ENCODE assay signal across 9 mouse cellular contexts in the genomic region with DNA sequence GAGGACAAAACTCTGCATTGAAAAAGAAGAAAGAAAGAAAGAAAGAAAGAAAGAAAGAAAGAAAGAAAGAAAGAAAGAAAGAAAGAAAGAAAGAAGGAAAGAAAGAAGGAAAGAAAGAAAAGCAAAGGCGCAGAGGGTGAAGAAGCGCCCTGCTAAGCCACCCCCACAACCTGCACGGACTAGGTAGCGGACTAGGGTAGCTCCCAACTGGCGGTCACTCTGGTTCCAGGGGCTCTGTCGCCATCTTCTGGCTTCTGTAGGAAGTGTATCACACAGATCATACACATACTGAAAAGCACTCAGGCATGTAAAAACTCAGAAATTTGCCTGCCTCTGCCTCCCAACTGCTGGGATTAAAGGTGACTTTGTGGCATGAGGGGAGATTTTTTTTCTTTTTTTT. TPM values are rescaled to one million over a fixed set of nuclear protein-coding genes. Genes with fewer than 3 reads are reported as not detected.
DNase-seq lines count a peak whose midpoint lies in the region; ATAC-seq and TF ChIP-seq lines count a peak whose summit lies in the region.
"Had no signal": no experiment of that assay in that cellular context is flagged by ENCODE, and none has a peak within 500 bp of the region (broad histone marks: within the 10 kb centered on the region; RNA-seq: fewer than 3 reads in every experiment).

No protein-coding gene starts in this region.

- TF ChIP-seq EP300 in stomach, postnatal 0 days (optimal IDR thresholded peaks at IDR 0.05): no peak

- no peaks in the 10 kb centered on the region for H3K9me3 ChIP-seq in lung, embryonic 14.5 days (ENCODE audit: low read depth, low read length)
- no peaks in the 10 kb centered on the region for H3K9me3 ChIP-seq in stomach, postnatal 0 days (ENCODE audit: control insufficient read depth, low read length)
- H3K9me3 ChIP-seq: heart, embryonic 15.5 days had no signal

- peaks cover under 1% of the 10 kb centered on the region for H3K36me3 ChIP-seq in lung, embryonic 14.5 days (ENCODE audit: insufficient read depth)
- H3K36me3 ChIP-seq in stomach, postnatal 0 days (ENCODE audit: control insufficient read depth, insufficient read depth, low read length): no peaks in the 10 kb centered on the region
- H3K36me3 ChIP-seq: heart, embryonic 15.5 days had no signal

- H3K27ac ChIP-seq in lung, embryonic 14.5 days (ENCODE audit: low read depth): no peak overlapping the region
- H3K27ac ChIP-seq in stomach, postnatal 0 days (replicated peaks): no peak overlapping the region
- H3K27ac ChIP-seq: heart, embryonic 15.5 days had no signal

- WGBS in lung, embryonic 14.5 days: 14% methylated on average over 6 of the region's 6 CpGs
- WGBS in stomach, postnatal 0 days: 26% methylated on average over 6 of the region's 6 CpGs

- H3K9ac ChIP-seq in lung, embryonic 14.5 days: no peak overlapping the region
- no peak overlapping the region for H3K9ac ChIP-seq in stomach, postnatal 0 days (ENCODE audit: low read length)
- H3K9ac ChIP-seq: heart, embryonic 15.5 days had no signal

- peak; percentile 72 for TF ChIP-seq CTCF in lung, embryonic 14.5 days (IDR thresholded peaks at IDR 0.05; ENCODE audit: low read depth)
- TF ChIP-seq CTCF in stomach, postnatal 0 days (IDR thresholded peaks at IDR 0.05; ENCODE audit: low read depth): peak; percentile 83

- no peak for ATAC-seq in lung, embryonic 14.5 days (ENCODE audit: insufficient read depth)
- peak; percentile 69 for ATAC-seq in stomach, postnatal 0 days (ENCODE audit: low FRiP score, low TSS enrichment)

- no peaks in the 10 kb centered on the region for H3K4me1 ChIP-seq in lung, embryonic 14.5 days (ENCODE audit: insufficient read depth)
- no peaks in the 10 kb centered on the region for H3K4me1 ChIP-seq in stomach, postnatal 0 days (replicated peaks; ENCODE audit: control insufficient read depth, insufficient read depth)

- H3K4me2 ChIP-seq in lung, embryonic 14.5 days: no peak overlapping the region
- H3K4me2 ChIP-seq in stomach, postnatal 0 days (replicated peaks; ENCODE audit: low read depth): no peak overlapping the region
- H3K4me2 ChIP-seq: heart, embryonic 15.5 days had no signal

- H3K4me3 ChIP-seq in lung, embryonic 14.5 days (ENCODE audit: low read depth, low read length): no peak overlapping the region
- H3K4me3 ChIP-seq in stomach, postnatal 0 days (ENCODE audit: low read depth, low read length): no peak overlapping the region
- H3K4me3 ChIP-seq: heart, embryonic 15.5 days had no signal

- H3K27me3 ChIP-seq in lung, embryonic 14.5 days (ENCODE audit: insufficient read depth, low read length): no peaks in the 10 kb centered on the region
- H3K27me3 ChIP-seq in stomach, postnatal 0 days (ENCODE audit: control insufficient read depth, insufficient read depth, low read length): no peaks in the 10 kb centered on the region

- peak; percentile 78 to 93 for DNase-seq in adrenal gland, adult (ENCODE audit: inconsistent age in 2 of 2, low spot score in 1 of 2)
- DNase-seq in adrenal gland, adult 8-10 months: no peak
- peak; percentile 64 for DNase-seq in ovary, postnatal 36 days (ENCODE audit: low spot score)
- no peak for DNase-seq in ovary, postnatal 10 days (ENCODE audit: low spot score)
- DNase-seq in cerebellum, postnatal 36 days: peak; percentile 85 to 93
- DNase-seq in kidney, adult 8-10 months: peak; percentile 79 to 90
- peak; percentile 85 for DNase-seq in lung, embryonic 14.5 days
- peak; percentile 81 for DNase-seq in stomach, postnatal 0 days (ENCODE audit: low spot score)

RNA-seq across cellular contexts. Expression of gene Mex3d, which starts 13.4 kb away (rescaled TPM):
- total RNA-seq in adrenal gland, adult 8-10 months (2022): 10 to 100 TPM; 17.4 to 21.6 (median 20.8) TPM
- polyA plus RNA-seq in lung, embryonic 14.5 days (2014; fragmentation: Nextera tagmentation; extraction: Ambion mirVana): 7.4 and 8.6 TPM in 2 replicates
- 4.1 and 4.5 TPM in 2 replicates for polyA plus RNA-seq in stomach, postnatal 0 days (2015; fragmentation: Nextera tagmentation; extraction: Ambion mirVana)

RNA-seq across cellular contexts. Expression of gene Plk5, which starts 17.8 kb away (rescaled TPM):
- 1 to 10 TPM in 1 of 4 experiments, under 1 TPM in 3; 0.21 to 1.3 (median 0.41) TPM for total RNA-seq in adrenal gland, adult 8-10 months (2022)
- 0.61 and 0.77 TPM in 2 replicates for polyA plus RNA-seq in lung, embryonic 14.5 days (2014; fragmentation: Nextera tagmentation; extraction: Ambion mirVana)
- polyA plus RNA-seq in stomach, postnatal 0 days (2015; fragmentation: Nextera tagmentation; extraction: Ambion mirVana): 0.07 TPM in 2 replicates

RNA-seq across cellular contexts. Expression of gene Mbd3, which starts 25.3 kb away (rescaled TPM):
- total RNA-seq in adrenal gland, adult 8-10 months (2022): 100 to 1,000 TPM; 147 to 161 (median 156) TPM
- polyA plus RNA-seq in lung, embryonic 14.5 days (2014; fragmentation: Nextera tagmentation; extraction: Ambion mirVana): 224 and 268 TPM in 2 replicates
- 81.1 and 82.9 TPM in 2 replicates for polyA plus RNA-seq in stomach, postnatal 0 days (2015; fragmentation: Nextera tagmentation; extraction: Ambion mirVana)

RNA-seq across cellular contexts. Expression of gene Adamtsl5, which starts 25.9 kb away (rescaled TPM):
- 10 to 100 TPM in 2 of 4 experiments, 1 to 10 TPM in 2; 9.2 to 11.1 (median 10.3) TPM for total RNA-seq in adrenal gland, adult 8-10 months (2022)
- polyA plus RNA-seq in lung, embryonic 14.5 days (2014; fragmentation: Nextera tagmentation; extraction: Ambion mirVana): 0.68 and 1.2 TPM in 2 replicates
- polyA plus RNA-seq in stomach, postnatal 0 days (2015; fragmentation: Nextera tagmentation; extraction: Ambion mirVana): 12.2 and 12.8 TPM in 2 replicates

RNA-seq across cellular contexts. Expression of gene Uqcr11, which starts 32.6 kb away (rescaled TPM):
- 100 to 1,000 TPM; 515 to 715 (median 604) TPM for total RNA-seq in adrenal gland, adult 8-10 months (2022)
- 663 and 669 TPM in 2 replicates for polyA plus RNA-seq in lung, embryonic 14.5 days (2014; fragmentation: Nextera tagmentation; extraction: Ambion mirVana)
- polyA plus RNA-seq in stomach, postnatal 0 days (2015; fragmentation: Nextera tagmentation; extraction: Ambion mirVana): 859 and 899 TPM in 2 replicates

Comparison
In these comparisons a context has a peak if more than half of its experiments do, and no peak if none do; other contexts are left out.
1. DNase-seq: peak in adrenal gland, adult (2 of 2), ovary, postnatal 36 days (single experiment), cerebellum, postnatal 36 days (2 of 2), kidney, adult 8-10 months (2 of 2), lung, embryonic 14.5 days (single experiment) and stomach, postnatal 0 days (single experiment); none in adrenal gland, adult 8-10 months (single experiment) and ovary, postnatal 10 days (single experiment).